Mouse (Mus musculus): ENCODE results near the gene Ilf3. TPM values are rescaled to one million over a fixed set of nuclear protein-coding genes. Genes with fewer than 3 reads are reported as not detected.

Gene Ilf3
- polyA plus RNA-seq, 1 experiment from 2014 or later: 284 TPM

DNA sequence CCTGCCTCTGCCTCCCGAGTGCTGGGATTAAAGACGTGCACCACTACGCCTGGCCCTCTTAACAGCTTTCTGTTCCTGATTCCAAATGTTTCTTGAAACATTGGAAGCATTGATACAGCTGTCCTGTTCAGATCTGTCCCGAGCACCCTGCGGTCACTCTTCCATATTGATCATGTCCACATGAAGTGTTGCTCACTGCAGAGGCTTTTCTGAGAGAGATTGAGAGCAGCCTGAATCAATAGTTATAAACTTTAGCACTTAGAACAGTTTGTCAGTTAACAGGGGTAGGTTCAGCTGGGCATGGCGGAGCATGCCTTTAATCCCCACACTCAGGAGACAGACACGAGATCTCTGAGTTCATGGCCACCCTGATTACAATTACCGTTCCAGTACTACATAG, 76.2 kb downstream of the Ilf3 start:
- ATAC-seq (ENCODE audit: insufficient number of reproducible peaks, insufficient read depth, low FRiP score, low TSS enrichment): no peak
- Histone ChIP-seq H3K27me3 (no peaks in the 10 kb centered on the region), H3K4me1 (no peaks in the 10 kb centered on the region), H3K4me2 (replicated peaks) (no peak overlapping the region), H3K27ac (no peak overlapping the region), H3K4me3 (no peak overlapping the region), H3K9ac (no peak overlapping the region), H3K9me3 (no peaks in the 10 kb centered on the region), H3K36me3 (0 out of 2 replicates have a peak, but pooled peaks cover 5% of the 10 kb centered on the region)
- WGBS: 96% methylated on average over 8 of the region's 8 CpGs

DNA sequence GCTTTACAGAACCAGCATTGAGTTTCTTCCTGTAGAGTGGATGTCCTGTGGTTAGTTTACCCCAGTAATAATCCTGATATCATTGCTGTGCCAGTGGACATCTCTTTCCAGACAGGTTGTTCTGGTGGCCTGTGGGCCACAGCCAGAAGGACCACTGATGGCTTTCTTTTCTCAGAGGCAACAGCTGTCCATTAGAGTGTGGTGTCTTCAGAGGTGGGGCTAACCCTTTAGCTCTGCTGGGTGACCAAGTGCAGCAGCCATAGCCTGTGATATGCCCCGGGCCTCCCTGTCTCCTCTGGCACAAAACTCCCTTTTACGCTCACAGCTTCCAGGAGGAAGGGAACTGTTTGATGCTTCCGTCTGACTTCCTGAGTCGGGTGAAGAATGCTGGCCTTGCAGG, 76.9 kb downstream of the Ilf3 start:
- WGBS: 87% methylated on average over 4 of the region's 4 CpGs
- no peak for ATAC-seq (ENCODE audit: insufficient number of reproducible peaks, insufficient read depth, low FRiP score, low TSS enrichment)

DNA sequence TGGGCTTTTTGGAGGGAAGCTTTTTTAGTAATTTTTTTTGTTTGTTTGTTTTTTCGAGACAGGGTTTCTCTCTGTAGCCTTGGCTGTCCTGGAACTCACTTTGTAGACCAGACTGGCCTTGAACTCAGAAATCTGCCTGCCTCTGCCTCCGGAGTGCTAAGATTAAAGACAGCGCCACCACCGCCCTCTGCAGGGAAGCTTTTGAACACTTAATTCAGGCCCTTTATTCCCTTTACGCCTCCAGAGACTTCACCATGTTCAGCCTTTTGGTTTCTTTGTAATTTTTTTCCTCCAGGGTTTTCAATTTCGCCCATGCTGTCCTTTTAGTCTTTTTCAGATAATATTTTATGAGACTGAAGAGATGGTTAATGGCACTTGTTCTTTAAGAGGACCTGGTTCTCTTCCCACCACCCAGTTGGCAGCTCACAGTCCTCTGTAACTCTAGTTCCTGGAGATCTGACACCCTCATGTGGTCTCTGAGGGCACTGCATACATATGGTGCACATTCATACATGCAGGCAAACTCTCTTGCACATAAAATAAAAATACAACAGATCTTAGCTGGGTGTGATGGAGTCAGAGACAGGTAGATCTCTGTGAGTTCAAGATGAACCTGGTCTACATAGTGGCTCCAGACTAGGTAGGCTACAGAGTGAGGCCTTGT, 77.5 kb downstream of the Ilf3 start:
- H3K4me1 ChIP-seq: no peaks in the 10 kb centered on the region
- H3K4me3 ChIP-seq: no peak overlapping the region
- H3K4me2 ChIP-seq (replicated peaks): no peak overlapping the region
- WGBS: 95% methylated on average over 6 of the region's 6 CpGs
- no peaks in the 10 kb centered on the region for H3K27me3 ChIP-seq
- H3K9ac ChIP-seq: no peak overlapping the region
- H3K27ac ChIP-seq: no peak overlapping the region
- 0 out of 2 replicates have a peak, but pooled peaks cover 5% of the 10 kb centered on the region for H3K36me3 ChIP-seq
- no peak for ATAC-seq (ENCODE audit: insufficient number of reproducible peaks, insufficient read depth, low FRiP score, low TSS enrichment)
- H3K9me3 ChIP-seq: no peaks in the 10 kb centered on the region

More for the DNA sequence above, 76.9 kb downstream of the Ilf3 start:
- H3K4me3 ChIP-seq: no peak overlapping the region
- H3K9ac ChIP-seq: no peak overlapping the region
- no peak overlapping the region for H3K27ac ChIP-seq
- H3K9me3 ChIP-seq: no peaks in the 10 kb centered on the region
- H3K36me3 ChIP-seq: 0 out of 2 replicates have a peak, but pooled peaks cover 5% of the 10 kb centered on the region
- no peaks in the 10 kb centered on the region for H3K27me3 ChIP-seq
- no peak overlapping the region for H3K4me2 ChIP-seq (replicated peaks)
- no peaks in the 10 kb centered on the region for H3K4me1 ChIP-seq

DNA sequence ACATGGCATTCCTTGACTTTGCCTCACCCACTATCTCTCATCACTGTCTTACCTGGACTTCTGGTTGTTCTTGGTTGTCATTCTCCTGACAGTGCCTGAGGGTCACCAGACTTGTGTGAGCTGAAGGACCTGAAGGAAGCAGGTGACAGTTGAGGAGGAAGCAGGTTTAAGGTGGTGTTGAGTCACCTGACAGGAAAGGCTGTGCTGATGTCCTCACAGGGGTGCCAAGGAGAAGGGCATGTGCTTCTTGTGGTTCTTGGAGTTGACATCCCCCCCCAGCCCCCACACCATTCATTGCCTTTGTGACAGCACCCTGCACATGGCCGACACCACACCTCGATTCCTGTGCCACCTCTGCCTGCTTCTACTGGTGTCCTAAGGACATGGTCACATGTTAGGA, 80.1 kb downstream of the Ilf3 start:
- WGBS: 98% methylated on average over 2 of the region's 2 CpGs
- no peaks in the 10 kb centered on the region for H3K27me3 ChIP-seq

DNA sequence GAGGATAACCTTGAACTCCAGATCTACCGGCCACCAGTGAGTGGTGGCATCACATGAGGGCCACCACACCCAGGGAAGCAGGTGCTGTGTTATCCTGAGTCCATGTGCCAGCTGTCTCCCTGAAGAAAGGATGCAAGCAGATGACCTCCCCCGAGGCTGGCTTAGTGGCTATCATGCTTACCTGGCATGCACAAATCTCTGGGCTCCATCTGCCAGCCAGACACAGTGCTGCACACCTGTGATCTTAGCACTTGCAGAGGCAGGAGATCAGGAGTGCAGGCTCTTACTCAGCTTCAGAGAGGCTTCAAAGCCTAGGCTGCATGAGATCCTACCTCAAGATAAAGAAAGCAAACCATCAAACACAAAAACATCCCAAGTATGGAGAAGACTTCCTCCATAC, 82.0 kb downstream of the Ilf3 start:
- H3K9ac ChIP-seq: no peak overlapping the region
- no peaks in the 10 kb centered on the region for H3K4me1 ChIP-seq
- 0 out of 2 replicates have a peak, but pooled peaks cover 2% of the 10 kb centered on the region for H3K36me3 ChIP-seq
- no peak overlapping the region for H3K4me3 ChIP-seq
- H3K27me3 ChIP-seq: no peaks in the 10 kb centered on the region
- H3K9me3 ChIP-seq: no peaks in the 10 kb centered on the region
- ATAC-seq (ENCODE audit: insufficient number of reproducible peaks, insufficient read depth, low FRiP score, low TSS enrichment): no peak
- no peak overlapping the region for H3K4me2 ChIP-seq (replicated peaks)
- 81% methylated on average over 2 of the region's 2 CpGs for WGBS
- no peak overlapping the region for H3K27ac ChIP-seq

More for the DNA sequence above, 80.1 kb downstream of the Ilf3 start:
- Histone ChIP-seq H3K4me3 (no peak overlapping the region), H3K27ac (no peak overlapping the region), H3K4me2 (replicated peaks) (no peak overlapping the region), H3K36me3 (0 out of 2 replicates have a peak, but pooled peaks cover 5% of the 10 kb centered on the region), H3K4me1 (no peaks in the 10 kb centered on the region), H3K9ac (no peak overlapping the region), H3K9me3 (no peaks in the 10 kb centered on the region)
- no peak for ATAC-seq (ENCODE audit: insufficient number of reproducible peaks, insufficient read depth, low FRiP score, low TSS enrichment)

DNA sequence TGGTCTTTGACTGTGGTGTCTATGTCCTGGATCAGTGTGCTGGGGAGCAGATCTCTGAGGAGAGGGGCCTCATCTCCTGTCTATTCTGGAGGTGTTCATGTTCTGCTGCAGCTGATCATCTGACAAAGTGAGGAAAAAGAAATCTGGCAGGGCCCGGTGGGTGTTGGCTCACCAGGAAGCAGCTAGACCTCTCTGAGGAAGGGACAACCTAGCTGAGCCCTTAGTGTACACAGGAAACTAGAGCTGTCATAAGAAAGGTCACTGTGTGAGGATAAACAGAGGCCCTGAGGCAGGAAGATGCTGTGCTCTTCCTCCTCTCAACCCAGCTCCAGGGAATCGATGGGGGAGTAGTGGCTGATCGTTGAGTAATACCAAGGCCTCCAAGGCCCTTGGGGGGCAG, 82.6 kb downstream of the Ilf3 start:
- H3K9ac ChIP-seq: no peak overlapping the region
- no peaks in the 10 kb centered on the region for H3K4me1 ChIP-seq
- no peaks in the 10 kb centered on the region for H3K27me3 ChIP-seq
- WGBS: 82% methylated on average over 3 of the region's 3 CpGs
- H3K36me3 ChIP-seq: no peaks in the 10 kb centered on the region
- ATAC-seq (ENCODE audit: insufficient number of reproducible peaks, insufficient read depth, low FRiP score, low TSS enrichment): no peak
- H3K4me3 ChIP-seq: no peak overlapping the region
- no peak overlapping the region for H3K4me2 ChIP-seq (replicated peaks)
- no peaks in the 10 kb centered on the region for H3K9me3 ChIP-seq
- H3K27ac ChIP-seq: no peak overlapping the region

DNA sequence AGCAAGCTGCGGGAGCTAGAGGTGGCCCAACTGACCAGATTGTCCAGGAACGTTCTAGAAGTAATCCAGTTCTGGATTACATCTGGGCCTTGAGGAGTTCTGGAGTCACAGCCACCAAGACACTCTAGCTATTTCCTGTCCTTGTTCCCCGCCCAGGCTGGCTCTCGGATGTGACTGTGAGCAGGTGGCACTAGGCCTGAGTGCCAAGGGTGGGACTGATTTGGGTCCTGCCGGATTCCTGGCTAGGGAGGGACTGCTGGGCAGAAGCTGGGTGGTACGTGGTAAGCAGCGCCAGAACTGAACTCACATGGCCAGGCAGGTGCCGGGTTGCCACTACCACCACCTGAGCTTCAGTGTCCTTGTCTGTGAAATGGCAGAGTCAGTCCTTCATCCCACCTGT, 83.7 kb downstream of the Ilf3 start:
- 85% methylated on average over 8 of the region's 8 CpGs for WGBS
- H3K27ac ChIP-seq: no peak overlapping the region

DNA sequence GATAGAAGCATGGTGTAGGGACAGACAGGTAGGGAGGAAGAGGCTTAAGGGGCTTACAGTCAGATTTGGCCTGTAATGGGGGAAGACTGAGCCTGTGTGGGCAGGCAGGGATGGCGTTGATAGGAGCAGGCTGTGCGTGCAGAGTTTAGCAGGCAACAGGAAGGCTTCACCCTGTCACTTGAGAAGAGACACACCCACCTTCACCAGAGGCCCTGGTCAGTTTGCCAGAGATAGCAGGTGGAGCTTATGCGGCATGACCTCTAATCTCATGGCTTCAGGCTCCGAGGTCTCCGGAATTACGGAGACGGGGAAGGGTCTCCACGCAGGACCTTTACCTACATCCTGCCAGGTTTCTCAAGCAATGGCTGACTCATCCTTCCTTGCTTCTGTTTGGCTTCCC, 84.2 kb downstream of the Ilf3 start:
- Histone ChIP-seq H3K36me3 (no peaks in the 10 kb centered on the region), H3K9ac (no peak overlapping the region), H3K4me1 (no peaks in the 10 kb centered on the region), H3K4me2 (replicated peaks) (no peak overlapping the region), H3K9me3 (no peaks in the 10 kb centered on the region), H3K27ac (no peak overlapping the region), H3K4me3 (no peak overlapping the region), H3K27me3 (no peaks in the 10 kb centered on the region)
- WGBS: 72% methylated on average over 8 of the region's 8 CpGs
- ATAC-seq (ENCODE audit: insufficient number of reproducible peaks, insufficient read depth, low FRiP score, low TSS enrichment): no peak

More for the DNA sequence above, 83.7 kb downstream of the Ilf3 start:
- no peak overlapping the region for H3K4me3 ChIP-seq
- no peaks in the 10 kb centered on the region for H3K4me1 ChIP-seq
- ATAC-seq (ENCODE audit: insufficient number of reproducible peaks, insufficient read depth, low FRiP score, low TSS enrichment): no peak
- no peaks in the 10 kb centered on the region for H3K27me3 ChIP-seq
- H3K9me3 ChIP-seq: no peaks in the 10 kb centered on the region
- H3K4me2 ChIP-seq (replicated peaks): no peak overlapping the region
- H3K36me3 ChIP-seq: no peaks in the 10 kb centered on the region
- no peak overlapping the region for H3K9ac ChIP-seq

DNA sequence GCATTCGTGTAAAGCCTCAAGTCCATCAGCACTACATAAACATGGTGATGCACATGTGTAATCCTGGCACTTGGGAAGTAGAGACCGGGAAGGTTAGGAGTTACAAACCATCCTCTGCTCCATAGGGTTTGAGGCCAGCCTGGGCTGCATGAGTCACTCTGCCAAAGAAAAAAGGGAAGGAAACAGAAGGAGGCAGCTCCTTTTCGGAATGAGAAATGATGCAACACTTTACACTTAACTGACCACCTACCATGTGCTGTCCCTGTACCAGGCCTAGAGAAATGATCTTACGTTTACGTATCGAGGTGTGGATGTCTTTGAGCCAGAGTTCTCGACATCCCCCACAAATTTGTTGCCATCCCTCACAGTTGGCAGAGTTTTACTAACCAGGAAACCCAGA, 85.3 kb downstream of the Ilf3 start:
- ATAC-seq (ENCODE audit: insufficient number of reproducible peaks, insufficient read depth, low FRiP score, low TSS enrichment): no peak
- Histone ChIP-seq H3K4me1 (no peaks in the 10 kb centered on the region), H3K36me3 (no peaks in the 10 kb centered on the region), H3K4me3 (no peak overlapping the region), H3K9me3 (no peaks in the 10 kb centered on the region), H3K4me2 (replicated peaks) (no peak overlapping the region), H3K27ac (no peak overlapping the region), H3K27me3 (no peaks in the 10 kb centered on the region), H3K9ac (no peak overlapping the region)
- 89% methylated on average over 7 of the region's 7 CpGs for WGBS

DNA sequence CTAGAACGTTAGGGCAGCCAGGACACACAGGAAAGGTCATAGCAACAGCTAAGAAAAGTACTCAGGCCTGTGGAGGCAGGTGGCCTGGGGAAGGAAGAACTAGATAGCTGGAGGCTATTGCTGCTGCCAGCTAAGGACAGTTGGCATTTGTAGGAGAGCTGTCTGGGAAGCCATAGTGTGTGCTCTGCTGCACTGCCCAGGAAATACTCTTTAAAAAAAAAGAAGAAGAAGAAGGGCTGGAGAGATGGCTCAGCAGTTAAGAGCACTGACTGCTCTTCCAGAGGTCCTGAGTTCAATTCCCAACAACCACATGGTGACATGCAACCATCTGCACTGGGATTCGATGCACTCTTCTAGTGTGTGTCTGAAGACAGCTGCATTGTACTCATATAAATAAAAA, 85.8 kb downstream of the Ilf3 start:
- Histone ChIP-seq H3K9me3 (no peaks in the 10 kb centered on the region), H3K36me3 (no peaks in the 10 kb centered on the region), H3K27ac (no peak overlapping the region), H3K27me3 (no peaks in the 10 kb centered on the region), H3K4me1 (no peaks in the 10 kb centered on the region), H3K4me3 (no peak overlapping the region), H3K9ac (no peak overlapping the region), H3K4me2 (replicated peaks) (no peak overlapping the region)
- no peak for ATAC-seq (ENCODE audit: insufficient number of reproducible peaks, insufficient read depth, low FRiP score, low TSS enrichment)
- 81% methylated on average over 2 of the region's 2 CpGs for WGBS

DNA sequence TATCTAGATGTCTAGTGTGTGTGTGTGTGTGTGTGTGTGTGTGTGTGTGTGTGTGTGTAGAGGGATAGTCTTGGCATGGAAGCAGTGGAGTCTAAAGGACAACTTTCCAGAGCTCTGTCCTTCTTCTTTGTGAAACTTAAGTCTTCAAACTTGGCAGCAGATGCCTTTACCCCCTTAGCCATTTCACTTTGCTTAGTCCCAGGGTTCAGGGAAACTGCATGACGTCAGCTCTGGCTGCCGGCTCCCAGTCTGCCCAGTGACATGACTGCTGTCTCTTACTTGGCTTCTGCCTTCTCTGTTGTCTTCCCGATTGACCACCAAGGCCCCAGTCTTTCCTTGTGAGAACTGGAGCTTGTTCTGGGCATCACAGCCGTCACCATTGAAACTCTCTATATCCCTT, 86.9 kb downstream of the Ilf3 start:
- Histone ChIP-seq H3K9ac (no peak overlapping the region), H3K4me1 (no peaks in the 10 kb centered on the region), H3K36me3 (0 out of 2 replicates have a peak, but pooled peaks cover 5% of the 10 kb centered on the region), H3K27me3 (no peaks in the 10 kb centered on the region), H3K27ac (no peak overlapping the region), H3K4me2 (replicated peaks) (no peak overlapping the region), H3K4me3 (no peak overlapping the region), H3K9me3 (no peaks in the 10 kb centered on the region)
- no peak for ATAC-seq (ENCODE audit: insufficient number of reproducible peaks, insufficient read depth, low FRiP score, low TSS enrichment)
- WGBS: 86% methylated on average over 4 of the region's 4 CpGs

Data from embryonic facial prominence, embryonic 12.5 days (tissue).